Mouse (Mus musculus): ENCODE data around the gene Eef1akmt3.

DNA sequence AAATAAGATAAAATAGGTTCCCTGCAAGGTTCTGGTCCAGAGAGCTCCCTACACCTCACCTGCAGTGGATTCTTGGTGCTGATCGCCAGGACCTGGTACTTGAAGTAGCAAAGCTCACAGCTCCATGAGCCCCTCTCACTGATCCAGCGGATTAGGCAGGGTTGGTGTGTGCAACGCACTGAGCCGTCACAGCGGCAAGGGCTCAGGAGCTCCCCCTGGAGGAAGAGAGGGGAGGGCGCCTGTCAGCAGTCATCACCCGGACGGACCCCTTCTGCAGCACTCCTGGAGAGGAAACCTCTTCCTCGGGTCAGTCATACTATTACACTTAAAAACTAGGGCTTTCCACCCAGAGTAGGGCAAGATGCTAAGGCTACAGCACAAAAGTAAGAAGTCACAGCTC, 16.8 kb upstream of the Eef1akmt3 start:
- TF ChIP-seq CTCF (IDR thresholded peaks at IDR 0.05; ENCODE audit: low read depth), result peak; percentile 95
- TF ChIP-seq EP300 (optimal IDR thresholded peaks at IDR 0.05), result no peak

All from stomach, postnatal 0 days (tissue).